Mouse (Mus musculus): ENCODE measurements around the gene Nxph3.

GRCm38 (mm10) chr11:95521563-95521962 is 7.2 kb upstream of the Nxph3 start:
- TF ChIP-seq CTCF (conservative IDR thresholded peaks at IDR 0.05 in 1 of 2, IDR thresholded peaks at IDR 0.05 in 1 of 2; ENCODE audit: low read depth in 2 of 2, low read length in 2 of 2) (peak; percentile 95 to 99), EP300 (IDR thresholded peaks at IDR 0.05; ENCODE audit: low read length) (no peak), MAX (IDR thresholded peaks at IDR 0.05; ENCODE audit: low read length) (no peak; the same call in 1 of the 2 replicates), GABPA (IDR thresholded peaks at IDR 0.05; ENCODE audit: insufficient replicate concordance, low read depth, low read length) (no peak), POLR2A (IDR thresholded peaks at IDR 0.05; ENCODE audit: low read depth, low read length) (no peak), POLR2AphosphoS2 (IDR thresholded peaks at IDR 0.05; ENCODE audit: low read depth, low read length) (no peak), ELF1 (IDR thresholded peaks at IDR 0.05; ENCODE audit: low read depth, low read length) (peak; percentile 48; the same call in 1 of the 2 replicates)

All from CH12.LX (cell line).